Mouse (Mus musculus) T-cell, adult 2 months (primary cell): ENCODE measurements around the gene Mapkbp1.

ENCODE experiments used
- DNase-seq: peaks from one replicate; pipeline ENCODE4 v3.0.0; 2022; ENCODE audit warnings: low spot score

Gene Mapkbp1

DNA sequence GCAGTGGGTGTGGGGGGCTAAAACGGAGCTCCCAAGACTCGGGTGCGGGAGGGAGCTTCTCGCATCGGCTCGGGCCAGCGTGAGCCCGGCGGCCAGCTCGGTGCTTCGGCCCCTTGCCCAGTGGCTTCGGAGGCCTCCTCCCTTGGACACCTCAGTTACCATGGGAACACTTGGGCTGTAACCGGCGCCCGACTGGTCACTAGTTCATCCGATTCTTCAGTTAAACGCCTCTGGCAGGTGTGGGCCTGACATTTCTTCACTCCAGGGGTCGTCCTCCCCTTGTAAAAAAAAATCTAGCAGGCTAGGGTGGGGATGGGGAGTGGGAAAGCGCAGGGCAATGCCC is at the start of gene Mapkbp1:
Mapkbp1 (plus strand) TSS at position 163 of the 343 bp plus-strand sequence.
- DNase-seq: no peak

DNA sequence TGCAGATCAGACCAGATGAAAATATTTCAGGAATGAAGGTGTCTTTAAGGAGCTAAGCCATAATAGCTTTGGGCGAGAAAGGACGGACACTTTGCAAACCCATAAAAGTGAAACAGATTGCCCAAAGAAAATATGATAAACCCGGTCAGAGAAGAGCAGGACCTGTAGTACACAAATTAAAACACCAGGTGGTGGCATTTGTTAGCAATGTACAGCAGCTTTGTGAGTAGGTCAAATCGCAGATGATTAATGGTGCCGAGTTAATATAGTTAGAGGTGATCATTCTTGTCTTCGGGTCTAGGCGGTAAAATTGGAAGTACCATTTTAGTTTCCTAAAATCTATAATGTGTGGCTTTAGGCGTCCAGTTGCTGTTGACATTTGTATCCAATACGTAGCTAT is 1.9 kb upstream of the Mapkbp1 start:
- peak; percentile 50 for DNase-seq

DNA sequence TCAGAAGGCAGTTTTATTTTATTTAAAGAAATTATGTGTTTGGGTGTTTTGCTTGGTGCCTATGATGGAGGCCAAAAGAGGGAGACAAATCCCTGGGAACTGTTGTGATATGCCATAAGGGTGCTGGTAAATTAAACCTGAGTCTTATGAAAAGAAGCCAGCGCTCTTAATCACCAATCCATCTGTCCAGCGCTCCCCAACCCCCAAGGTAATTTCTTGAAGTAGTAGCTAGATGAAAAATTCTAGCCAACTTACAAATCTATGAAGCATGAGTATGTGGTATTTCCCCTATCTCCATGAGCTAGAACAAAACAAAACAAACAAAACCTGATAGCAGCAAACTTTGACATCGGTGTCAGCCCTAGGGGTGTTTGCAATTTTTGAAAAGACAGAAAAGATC is 1.2 kb upstream of the Mapkbp1 start:
- DNase-seq: no peak

DNA sequence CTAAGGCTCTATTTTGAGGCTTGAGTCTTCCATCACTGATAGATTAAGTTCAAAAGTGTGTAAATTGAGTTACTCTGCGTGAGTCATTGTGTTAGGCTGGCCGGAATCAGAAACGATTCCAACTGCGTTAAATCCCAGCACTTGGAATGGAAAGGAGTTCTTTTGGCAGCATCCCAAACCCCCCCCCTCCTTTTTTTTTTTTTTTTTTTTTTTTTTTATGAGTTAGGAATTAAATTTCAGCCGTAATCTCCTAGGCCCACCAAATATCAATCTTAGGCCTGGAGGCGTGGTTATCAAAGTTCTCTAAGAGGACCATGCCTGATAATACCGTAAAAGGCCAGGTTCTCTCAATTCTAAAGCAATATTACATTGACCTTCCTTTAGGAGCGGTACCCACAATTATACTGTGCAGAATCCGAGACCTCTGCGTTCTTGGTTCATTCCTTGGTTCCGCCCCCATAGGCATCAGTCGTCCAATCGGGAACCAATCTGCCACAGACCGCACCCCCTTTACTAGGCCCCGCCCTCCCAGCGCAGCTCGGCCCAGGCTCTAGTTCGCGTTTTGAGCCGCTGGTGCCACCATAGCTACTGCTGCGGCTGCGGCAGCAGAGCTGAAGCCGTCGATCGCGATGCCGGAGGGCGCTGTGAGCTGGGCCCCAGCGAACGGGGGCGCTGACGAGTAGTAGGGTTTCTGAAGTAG is 512 bp upstream of the Mapkbp1 start:
- DNase-seq: peak; percentile 96

DNA sequence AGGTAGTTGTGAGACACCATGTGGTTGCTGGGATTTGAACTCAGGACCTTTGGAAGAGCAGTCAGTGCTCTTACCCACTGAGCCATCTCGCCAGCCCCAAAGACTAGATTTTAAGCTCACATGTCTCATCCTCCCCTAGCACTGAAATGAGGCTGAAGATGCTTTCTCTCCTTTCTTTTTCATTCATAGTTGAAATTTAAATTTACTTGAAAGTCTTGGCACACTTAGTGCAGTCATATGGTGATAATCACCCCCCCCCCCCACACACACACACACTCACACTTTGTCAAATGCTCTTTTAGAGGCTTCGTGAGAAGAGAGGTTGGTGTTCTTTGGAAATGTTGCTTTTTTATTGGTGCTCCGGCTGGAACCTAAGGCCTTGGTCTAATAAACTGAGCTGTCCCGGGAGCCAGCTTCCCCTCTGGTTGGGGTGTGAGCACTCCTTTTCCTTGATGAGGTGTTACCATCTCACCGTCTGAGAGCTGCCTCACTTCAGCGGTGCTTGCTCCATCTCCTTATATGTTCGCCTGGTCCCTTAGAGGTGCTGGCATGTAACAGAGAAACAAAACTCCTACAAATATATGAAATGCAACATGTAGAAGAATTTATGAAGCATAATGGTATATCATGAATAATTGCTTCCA is 8.0 kb downstream of the Mapkbp1 start:
- DNase-seq: no peak

DNA sequence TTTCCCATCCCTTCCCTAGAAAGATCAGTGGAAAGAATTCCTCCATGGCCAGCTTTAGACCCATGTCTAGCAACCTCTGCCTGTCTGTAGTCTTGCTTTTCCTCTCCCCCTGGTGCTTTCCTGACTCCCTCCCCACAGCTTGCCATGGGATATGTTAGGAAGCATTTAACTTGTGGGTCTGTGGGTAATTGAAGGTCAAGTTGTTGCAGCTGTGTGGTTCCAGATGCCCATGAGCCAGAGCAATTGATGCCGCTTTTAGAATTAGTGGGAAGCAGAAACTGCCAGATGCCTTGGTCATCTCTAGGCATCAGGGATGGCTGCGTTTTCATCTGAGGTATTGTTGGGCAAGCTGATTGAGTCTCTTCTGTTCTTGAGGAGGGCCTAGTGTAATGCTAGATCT is 9.1 kb downstream of the Mapkbp1 start:
- no peak for DNase-seq

DNA sequence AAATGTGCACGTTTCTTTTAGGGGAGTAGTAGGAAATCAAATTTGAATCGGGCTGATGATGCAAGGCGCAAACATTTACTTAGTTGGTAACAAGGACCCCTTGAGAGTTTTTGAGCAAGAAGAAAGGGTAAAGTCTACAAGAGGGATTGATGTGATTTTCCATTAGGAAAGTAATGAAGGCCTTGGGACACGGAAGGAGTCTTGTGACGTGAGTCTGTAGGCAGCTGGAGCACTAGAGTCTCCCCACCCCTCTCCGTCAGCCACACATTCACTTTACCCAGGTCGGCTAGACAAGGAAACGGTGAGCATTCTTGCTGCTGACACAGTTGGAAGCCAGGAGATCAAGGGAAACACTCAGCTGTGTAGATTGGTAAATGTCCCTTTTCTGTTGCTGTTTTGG is 13.4 kb downstream of the Mapkbp1 start:
- DNase-seq: no peak

DNA sequence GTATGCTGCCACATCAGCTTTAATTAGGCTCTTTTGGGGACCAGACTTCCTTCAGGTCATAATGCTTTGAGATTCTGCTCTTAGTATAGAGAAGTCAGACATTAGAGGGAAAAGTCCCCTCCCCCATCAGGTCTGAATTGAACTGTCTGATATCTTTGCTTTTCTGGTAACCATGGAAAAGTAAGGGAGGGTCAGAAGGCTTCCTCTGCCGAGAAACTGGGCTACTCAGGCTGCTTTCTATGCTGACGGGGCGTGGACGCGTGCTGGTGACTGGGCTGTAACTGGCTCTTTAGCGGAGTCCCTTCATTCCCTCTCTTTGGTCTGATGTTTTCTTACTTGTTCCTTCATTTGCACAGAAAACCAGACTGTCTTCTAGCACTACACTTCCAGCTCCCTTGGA is 13.9 kb downstream of the Mapkbp1 start:
- DNase-seq: no peak

DNA sequence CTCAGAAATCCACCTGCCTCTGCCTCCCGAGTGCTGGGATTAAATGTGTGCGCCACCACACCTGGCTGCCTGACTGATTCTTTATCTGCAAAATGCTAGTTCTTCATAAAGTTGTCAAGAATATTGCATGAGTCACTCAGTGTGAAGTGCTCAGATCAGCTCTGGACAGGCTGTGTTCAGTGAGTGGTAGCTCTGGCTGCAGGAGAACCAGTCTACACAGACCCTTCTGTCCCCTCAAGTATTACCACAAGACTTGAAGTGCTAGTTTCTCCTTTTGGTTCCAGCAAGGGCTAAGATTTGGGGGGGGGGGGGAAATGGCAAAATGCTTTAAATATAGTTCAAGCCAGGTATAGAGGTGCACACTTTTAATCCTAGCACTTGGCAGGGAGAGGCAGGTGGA is 14.9 kb downstream of the Mapkbp1 start:
- no peak for DNase-seq

DNA sequence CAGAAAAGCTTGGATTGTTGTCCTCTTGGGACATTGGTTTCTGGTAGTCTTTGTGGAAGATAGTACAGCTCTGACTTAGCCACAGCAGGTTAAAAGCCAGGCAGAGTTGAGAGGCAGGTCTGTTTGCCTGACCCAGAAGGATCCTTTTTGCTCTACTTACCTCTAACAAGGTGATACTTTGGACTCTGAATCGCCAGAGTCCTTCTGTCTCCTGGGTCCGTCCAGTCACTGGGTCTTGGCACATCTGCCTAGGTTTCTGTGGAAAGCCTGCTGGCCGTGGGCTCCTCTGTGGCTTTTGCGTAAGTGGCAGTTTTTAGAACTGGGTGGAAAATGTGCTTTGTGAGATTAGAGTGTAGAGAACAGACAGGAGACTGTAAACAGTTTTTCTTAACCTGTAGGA is 16.5 kb downstream of the Mapkbp1 start:
- DNase-seq: no peak

DNA sequence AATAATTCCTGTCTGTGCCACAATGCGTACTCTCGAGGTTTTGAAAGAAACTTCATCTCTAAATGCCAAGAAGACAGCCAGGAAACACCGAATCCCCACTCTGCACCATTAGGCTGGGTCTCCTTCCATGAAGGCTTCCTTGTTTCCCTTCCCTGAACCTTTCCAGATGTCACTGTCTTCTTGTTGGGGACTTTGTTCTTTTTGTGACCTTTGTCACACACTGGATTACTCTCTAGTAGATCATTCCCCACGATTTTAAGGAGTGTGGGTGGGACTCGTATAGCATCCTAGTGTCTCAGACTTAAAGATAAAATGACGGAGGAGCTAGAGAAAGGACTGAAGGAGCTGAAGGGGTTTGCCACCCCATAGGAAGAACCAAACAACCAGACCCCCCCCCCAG is 18.4 kb downstream of the Mapkbp1 start:
- DNase-seq: no peak

DNA sequence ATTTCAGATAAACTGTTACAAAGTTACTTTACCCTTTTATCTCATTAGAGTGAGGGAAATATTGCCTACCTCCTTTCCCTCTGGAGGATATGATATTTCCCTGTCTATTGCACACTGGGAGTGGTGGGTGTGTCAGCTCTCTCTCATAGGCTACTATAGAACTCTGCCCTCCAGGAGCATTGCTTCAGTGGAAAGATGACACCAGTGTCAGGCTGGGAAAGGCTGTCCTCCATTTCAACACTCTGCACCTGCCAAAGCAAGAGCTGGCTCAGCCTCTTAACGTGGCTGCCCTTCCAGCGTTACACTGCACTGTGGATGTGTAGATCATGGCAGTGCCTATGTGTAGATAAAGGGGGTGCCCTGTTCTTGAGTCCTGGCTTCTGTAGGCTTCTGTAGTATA is 19.9 kb downstream of the Mapkbp1 start:
- no peak for DNase-seq

DNA sequence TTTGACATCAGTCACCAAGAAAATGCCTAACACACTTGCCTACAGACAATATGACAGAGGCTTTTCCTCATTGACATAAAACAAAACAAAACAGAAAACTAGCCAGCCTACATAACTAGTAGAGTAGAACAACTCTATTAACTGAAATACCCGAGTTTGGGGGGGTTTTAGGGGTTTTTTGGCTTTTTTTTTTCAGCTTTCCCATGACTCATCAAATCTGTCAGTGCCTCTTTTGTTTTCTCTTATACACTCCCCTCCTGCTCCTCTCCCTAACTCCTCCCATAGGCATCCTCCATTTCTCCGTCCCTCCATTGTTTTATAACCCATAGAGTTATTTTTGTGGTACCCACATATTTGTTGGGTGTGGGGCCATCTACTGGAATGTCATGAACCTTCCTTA is 21.0 kb downstream of the Mapkbp1 start:
- DNase-seq: no peak

DNA sequence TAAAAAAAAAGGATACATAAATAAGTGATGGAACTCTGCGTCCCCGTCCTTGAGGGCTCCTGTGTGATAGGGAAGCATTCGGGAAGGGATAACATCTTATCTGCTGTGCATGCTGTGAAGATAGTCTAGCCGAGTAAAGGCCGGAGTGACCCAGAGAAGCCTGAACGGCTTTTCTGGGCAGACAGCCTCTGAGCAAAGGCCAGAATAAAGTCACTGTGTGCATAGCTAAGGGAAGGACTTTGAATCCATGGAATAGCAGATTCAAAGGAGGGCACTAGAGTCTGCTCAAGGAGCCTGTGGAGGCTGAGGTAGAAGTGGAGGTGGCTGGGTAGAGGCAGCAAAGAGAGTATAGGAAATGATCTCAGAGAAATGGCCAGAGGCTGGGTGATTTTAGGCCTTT is 22.3 kb downstream of the Mapkbp1 start:
- no peak for DNase-seq

DNA sequence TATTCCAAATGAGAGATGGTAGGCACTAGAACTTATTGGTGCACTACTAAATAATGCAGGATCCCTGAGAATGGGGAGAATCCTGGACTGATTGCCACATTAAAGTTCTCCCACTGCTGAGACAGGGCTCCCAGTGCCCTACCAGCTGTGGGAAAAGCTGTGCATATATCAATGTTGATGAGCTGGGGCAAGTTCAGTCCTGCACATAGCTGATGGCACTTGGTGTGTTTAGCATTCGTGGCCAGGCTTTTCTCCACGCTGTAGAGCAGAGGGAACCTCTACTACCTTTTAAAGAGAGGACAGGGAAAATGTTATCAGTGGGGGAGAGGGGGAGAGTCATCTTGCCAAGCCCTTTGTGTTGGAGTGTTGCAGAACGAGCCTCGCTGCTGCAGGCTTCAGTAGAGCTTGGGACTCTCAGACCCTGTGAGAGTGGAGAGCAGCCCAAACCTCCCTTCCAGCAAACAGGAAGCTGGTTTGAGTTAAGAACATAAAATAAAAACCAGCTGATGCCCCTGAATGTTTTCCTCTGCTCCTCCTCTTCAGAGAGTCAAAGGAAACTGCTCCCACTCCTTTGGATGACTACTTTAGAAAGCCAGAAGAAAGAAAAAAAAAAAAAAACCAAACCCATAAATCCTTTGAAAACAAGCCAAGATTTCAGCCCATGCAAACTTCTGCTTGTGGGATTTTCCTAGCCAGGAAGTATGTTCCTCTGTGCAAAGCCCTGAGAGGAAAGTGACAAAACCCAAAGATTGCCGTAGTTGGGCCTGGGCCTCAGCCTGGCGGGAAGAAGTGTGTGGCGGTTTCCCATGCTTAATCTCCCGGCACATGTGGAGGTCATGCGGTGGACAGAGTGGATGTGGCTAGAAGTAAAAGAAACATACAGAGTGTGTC is 23.1 kb downstream of the Mapkbp1 start:
- no peak for DNase-seq

DNA sequence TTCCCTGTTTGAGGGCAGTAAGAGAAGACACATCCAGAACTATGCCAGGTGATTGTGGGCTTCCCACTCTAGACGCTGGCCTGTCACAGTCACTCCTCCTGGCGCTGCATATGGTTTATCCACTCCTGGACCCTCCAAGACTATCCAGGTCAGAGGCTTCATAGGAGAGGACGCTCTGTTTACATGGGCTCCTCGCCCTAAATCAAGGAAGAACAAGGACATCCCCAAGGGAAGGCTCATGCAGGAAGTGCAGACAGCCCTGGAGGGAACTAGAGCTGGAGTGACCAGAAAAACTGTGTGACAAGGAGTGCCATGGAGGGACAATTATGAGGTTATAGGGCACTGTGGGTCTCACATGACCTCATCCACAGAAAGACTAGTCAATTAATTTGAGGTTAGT is 24.9 kb downstream of the Mapkbp1 start:
- DNase-seq: no peak

DNA sequence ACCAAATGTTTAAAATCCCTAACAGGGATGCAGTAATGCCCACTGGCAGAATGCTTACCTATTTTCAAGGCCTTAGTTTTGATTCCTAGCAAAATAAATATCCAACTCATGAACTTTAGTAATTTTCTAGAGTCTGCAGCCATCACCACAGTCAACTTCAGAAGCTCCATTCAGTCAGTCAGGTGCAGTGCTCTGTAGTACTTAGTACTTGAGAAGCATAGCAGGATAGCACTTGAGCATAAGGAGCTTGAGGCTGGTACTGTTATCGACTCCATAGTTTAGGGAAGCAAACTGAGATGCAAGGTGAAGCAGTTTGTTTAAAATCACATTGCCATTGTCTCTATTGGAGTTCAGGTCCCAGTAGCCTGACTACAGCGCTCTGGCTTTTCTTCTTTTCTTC is 27.2 kb downstream of the Mapkbp1 start:
- no peak for DNase-seq

DNA sequence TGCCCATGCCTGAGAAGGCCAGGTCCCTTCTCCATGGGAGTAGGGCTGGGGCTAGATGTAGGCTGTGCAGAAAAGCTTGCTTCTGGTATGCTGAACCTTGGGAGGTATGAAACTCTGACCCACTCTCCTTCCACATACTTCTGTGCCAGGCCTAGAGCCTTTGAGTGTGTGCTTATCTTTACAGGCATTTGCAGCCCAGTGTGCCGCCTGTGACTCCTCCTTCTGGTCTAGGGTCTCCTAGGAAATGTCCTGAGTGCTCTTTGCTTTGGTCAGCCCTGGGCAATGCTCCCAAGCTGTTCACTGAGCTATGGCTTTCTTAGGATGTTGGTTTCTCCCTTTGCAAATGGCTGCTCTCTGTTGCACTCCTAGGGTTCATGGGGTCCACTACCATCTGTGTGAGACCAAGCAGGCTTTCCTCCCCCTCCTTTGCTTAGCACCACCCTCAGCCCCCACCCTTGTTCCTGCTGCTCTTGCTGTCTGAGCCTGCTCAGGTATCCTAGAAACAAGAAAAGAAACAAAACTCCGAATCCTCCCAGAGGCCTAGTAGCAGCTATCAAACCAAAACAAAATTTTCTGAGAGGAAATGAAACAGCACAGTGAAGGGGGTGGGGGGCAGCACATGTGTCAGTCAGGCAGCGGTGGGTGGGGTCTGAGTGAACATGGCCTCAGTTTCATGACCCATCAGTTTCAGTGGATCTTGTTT is 28.5 kb downstream of the Mapkbp1 start:
- no peak for DNase-seq

DNA sequence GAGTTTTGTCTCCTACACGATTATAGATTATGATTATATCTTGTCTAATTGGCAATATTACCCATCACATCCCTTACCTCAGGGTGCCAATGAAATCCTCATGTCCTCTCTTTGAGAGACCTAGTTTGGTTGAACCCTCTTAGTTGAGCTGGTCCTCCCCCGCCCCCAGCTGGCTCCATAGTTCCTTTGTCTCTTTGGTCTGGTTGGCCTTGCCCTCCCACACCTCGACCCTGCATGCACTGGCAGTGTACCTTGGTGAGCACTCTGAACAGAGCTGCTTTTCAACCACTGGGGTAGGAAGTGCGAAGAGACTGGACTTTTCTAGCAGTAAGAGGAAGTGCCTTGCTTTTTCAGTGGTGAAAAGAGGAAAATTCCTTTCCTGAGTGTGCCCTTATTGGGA is 29.5 kb downstream of the Mapkbp1 start:
- no peak for DNase-seq

DNA sequence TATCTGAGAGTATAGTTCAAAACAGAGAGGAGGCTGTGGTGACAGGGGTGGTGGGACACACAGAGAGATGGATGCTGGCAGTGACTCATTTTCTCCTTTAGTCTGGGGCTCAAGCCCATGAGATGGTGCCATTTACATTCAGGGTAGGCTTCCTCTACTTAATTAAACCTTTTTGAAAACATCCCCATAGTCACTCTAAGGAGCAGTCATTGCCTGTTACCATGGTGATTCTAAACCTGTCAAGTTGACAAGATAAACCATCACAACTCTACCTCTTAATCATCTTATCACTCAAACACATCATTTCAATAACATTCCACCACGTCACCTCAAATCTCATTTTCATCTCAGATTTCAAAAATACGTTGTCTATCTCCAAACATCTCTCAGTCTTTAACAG is 31.5 kb downstream of the Mapkbp1 start:
- DNase-seq: no peak

DNA sequence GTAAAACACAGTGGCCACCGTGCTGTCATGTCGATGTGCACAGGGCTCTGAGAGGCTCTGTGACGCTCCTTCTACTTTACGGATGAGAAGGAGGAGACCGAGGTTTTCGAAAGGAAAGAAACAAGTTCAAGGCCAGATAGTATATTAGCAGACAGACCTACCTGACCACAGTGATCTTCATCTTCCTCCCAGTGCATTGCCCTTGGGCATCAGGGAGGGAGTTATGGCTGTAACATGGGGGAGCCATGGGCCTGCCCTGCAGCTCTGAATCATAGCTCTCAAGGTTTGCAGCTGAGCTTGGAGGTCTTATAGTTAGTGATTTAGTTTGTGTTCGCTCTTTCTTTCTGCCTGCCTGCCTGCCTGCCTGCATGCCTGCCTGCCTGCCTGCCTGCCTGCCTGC is 34.2 kb downstream of the Mapkbp1 start:
- no peak for DNase-seq

DNA sequence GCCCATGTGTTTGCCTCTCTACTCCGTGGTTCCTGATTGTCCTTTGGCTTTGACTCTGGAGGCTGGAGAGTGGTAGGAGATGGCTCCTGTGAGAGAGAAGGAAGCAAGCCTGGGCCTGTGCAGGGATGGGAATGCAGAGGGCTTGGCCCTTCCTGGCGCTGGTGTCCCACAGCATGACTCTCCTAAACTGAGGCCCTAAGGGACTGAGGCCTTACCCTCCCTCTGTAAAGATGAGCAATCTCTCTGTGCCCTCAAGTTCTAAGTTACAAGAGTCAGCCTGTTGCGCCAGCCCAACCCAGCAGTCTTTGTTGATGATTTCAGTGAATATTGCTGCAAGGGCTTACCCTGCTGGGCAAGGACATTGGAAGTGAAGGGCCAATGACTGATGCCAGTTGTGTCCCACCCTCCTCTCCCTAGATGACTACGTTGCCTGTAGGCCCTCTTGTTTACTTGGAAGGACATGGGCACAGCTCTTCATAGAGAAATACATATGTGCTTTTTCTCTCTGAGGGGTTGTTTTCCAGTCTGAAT is 35.2 kb downstream of the Mapkbp1 start:
- no peak for DNase-seq
